Mouse (Mus musculus) left cerebral cortex, adult 9 months (tissue): ENCODE measurements around the gene Itih1.
A peak's percentile ranks its signal among the peaks of the same experiment; 100 is the strongest.

Experiments
- DNase-seq, 2 experiments: peaks; one replicate each; pipeline ENCODE4 v3.0.0; 2022; ENCODE audit warnings: low spot score in 2 of 2

Itih1 gene

DNA sequence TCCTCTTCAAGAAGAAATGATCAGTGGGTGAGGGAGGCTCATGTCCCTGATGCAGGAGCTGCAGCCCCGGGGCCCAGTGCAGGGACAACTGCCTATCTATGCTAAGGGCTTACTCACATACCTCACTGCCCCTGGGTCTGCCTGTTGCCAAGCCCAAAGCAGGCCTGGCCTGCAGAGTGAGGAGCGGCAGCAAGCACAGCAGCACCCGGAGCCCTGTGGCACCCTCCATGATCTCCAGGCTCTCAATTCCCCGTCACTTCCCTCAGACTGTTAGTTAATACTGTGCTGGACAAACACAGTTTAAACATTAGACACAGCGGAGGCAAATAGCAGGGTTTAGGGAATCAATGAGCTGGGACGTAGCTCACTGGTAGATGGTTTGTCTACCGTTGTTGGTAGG lies at the start of gene Itih1:
Gene Itih1 (minus strand): TSS at position 252 of the 400 bp plus-strand sequence.
- no peak for DNase-seq

GRCm38 (mm10) chr14:30976222-30976621 lies 33.1 kb upstream of the Itih1 start:
- DNase-seq: no peak

DNA sequence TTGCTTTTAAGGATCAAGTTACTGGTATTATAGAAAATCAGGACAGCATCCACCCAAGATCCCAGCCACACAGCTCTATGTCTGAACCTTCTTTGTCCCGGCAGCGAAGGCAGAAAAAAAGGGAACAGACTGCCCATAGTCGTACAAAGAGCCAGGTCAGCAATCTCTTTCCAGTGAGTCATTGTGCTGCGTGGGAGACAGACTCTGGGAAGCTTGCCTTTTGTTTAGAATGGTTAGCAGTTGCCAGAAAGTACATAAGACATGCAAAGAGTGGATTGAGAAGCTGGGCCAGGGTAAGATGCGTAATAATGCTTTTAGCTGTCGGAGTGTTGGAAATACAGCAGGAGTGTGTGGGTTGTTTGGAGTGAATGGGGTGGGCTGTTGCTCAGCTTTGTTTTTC lies 31.1 kb upstream of the Itih1 start:
- DNase-seq: peak; percentile 70 to 85

- DNase-seq: no peak
Measured at GRCm38 (mm10) chr14:30960366-30960765, 17.3 kb upstream of the Itih1 start.

- no peak for DNase-seq
Measured at GRCm38 (mm10) chr14:30959031-30959430, 15.9 kb upstream of the Itih1 start.

DNA sequence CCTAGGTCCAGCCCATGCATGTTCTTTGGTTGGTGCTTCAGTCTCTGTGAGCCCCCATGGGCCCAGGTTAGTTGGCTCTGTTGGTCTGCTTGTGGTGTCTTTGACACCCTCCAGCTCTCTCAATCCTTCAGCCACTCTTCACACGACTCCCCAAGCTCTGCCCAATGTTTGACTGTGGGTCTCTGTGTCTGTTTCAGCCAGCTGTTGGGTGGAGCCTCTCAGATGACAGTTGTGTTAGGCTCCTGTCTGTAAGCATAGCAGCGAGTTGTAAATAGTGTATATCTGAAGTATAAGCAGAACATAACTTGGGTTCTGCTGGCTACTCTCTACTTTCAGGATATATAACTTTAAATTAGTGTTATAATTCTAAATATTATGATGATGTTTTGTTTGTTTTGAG lies 15.4 kb upstream of the Itih1 start:
- DNase-seq: no peak

DNA sequence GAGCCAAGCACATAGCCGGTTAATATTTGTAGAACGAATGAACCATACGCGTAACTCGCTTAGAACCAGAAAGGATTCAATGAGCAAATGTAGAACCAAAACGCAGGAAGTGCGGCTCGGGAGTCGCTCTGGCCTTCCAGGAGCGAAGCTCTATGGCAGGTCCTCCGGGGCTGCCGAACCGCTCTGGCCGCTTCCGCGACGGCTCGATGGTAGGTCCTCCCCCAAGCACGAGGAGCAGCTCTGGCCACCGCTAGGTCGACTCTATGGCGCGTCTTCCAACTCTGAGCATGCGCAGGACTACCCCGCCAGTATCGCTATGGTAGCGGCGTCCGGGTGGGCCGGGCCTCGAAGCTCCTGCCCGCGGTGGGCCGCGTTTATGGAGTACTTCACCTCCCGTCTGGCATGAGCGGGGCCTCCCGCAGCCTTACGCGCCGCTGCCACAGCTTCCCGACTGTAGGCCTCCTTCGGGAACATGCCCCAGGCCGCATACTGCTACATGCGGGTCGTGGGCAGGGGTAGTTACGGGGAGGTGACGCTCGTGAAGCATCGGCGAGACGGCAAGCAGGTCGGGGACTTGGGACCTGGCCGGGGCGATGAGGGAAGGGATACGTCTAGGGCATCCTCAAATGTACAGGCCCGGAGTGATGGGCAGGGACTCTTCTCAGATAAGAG lies 8.2 kb upstream of the Itih1 start, which contains the start of gene Nek4:
Gene Nek4 (plus strand): TSS at position 224 of the 672 bp plus-strand sequence.
- peak; percentile 92 to 97 for DNase-seq

GRCm38 (mm10) chr14:30949986-30950385 lies 6.9 kb upstream of the Itih1 start:
- no peak for DNase-seq

DNA sequence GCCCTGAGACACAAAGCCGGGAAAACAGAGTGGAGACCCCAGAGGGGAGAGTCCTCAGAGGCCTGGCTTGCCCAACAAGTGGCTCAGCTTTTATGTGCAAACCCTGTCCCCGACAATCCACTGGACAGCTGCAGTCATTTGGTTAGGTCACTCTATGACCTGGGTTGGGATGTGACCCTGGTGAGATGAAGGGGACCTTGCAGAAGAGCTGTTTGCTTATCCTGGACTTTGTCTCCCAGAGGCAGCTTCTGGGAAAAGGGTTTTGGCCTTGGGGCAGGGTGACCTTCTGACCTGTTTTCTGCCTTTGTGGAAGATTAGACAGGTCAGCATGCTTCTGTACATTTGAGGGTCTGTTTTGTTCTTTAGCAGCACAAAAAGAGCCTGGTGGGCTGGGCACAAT lies 1.7 kb upstream of the Itih1 start:
- no peak for DNase-seq

GRCm38 (mm10) chr14:30943860-30944674 lies 978 bp upstream of the Itih1 start:
- peak in 1 of 2 experiments; percentile 66 for DNase-seq

DNA sequence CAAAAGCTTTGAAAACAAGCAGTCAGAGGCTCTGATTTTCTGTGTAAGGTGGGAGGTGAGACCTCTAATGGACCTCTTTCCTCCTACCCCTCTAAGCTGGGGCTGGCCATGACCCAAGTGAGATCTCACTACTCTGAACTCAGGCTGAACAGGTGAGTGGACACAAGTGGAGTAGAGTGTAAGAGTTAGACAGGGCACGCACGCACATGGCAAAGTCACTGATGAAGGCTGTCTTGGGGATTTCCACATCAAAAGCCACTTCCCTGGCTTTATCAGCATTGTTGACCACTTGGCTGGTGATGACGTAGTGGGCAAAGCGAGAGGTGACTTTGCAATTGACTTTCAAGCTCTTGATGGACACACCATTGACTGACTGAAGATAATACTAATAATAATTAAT lies 835 bp downstream of the Itih1 start:
- DNase-seq: no peak

GRCm38 (mm10) chr14:30933351-30933750 lies 9.7 kb downstream of the Itih1 start:
- DNase-seq: no peak

- DNase-seq: no peak
Measured at GRCm38 (mm10) chr14:30930386-30930785, 12.7 kb downstream of the Itih1 start.

GRCm38 (mm10) chr14:30925492-30925891 lies 17.6 kb downstream of the Itih1 start:
- DNase-seq: no peak

GRCm38 (mm10) chr14:30923375-30924105 lies 19.5 kb downstream of the Itih1 start, which contains the start of gene Itih3:
TSS of gene Itih3 (minus strand) at chr14:30923760.
- DNase-seq: peak; percentile 9 to 44

GRCm38 (mm10) chr14:30922053-30922670 lies 20.9 kb downstream of the Itih1 start:
- DNase-seq: no peak

DNA sequence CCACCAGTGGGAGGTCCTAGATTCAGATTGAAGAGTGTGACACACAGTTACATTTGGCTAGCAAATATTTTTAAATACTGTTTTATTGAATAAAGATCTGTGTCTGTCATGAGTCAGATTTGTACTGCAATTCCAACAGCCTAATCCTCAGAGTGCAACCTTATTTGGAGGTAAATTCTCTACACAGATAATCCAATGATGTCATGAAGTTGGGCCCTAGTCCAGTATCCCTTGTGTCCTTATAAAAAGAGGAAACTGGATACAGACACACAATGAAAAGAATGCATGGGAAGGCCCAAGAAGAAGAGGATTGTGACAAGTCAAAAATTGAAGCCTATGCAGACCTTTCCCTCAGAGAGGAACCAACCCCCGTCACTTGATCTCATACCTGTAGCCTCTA lies 26.6 kb downstream of the Itih1 start:
- no peak for DNase-seq

DNA sequence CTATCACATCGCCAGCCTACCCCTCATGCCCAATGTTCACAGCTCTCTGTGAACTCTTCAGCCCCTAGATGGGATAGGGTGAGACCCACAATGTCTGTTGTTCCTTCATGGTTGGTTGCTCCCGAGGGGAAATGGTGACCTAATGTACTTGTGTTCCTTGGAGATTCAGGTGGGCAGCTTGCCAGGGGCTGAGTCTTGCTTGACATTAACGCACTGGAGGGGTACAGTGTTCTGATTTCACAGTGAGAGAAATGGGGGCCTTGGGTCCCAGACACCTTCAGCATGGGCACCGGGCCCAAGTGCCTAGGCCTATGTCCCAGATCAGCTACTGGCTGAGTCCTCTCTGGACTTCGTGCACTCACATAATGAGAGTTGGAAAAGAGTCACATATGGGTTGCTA lies 29.7 kb downstream of the Itih1 start:
- no peak for DNase-seq

GRCm38 (mm10) chr14:30912641-30913040 lies 30.4 kb downstream of the Itih1 start:
- DNase-seq: no peak

DNA sequence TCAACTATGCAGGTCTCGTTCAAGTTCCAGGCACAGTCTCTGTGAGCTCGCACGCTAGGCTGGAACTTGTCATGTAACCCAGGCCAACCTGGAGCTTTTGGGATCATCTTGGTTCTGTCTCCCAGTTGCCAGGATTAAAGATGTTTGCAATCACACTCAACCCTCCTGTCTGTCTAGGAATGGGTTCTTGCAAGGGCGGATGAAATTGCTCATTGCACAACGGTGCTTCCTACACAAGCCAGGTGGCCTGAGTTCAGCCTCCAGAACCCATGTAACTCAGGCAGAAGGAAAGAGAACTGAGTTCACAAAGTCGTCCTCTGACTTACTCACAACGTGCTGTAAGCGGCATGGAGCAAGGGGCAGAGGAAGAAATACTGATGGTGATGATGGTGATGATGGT lies 31.9 kb downstream of the Itih1 start:
- DNase-seq: no peak

- DNase-seq: no peak
Measured at GRCm38 (mm10) chr14:30907814-30908265, 35.2 kb downstream of the Itih1 start.

- no peak for DNase-seq
Measured at GRCm38 (mm10) chr14:30906001-30906400, 37.1 kb downstream of the Itih1 start.
